Mouse (Mus musculus) B cell, adult 2 months (primary cell): ENCODE results near the gene Rab7.

Source experiments
- DNase-seq, 2 experiments: peaks; one replicate each; pipeline ENCODE4 v3.0.0; 2022

Rab7 gene

GRCm38 (mm10) chr6:88044577-88045405 is at the start of gene Rab7:
Gene Rab7, minus strand, starts transcription at chr6:88045270.
- peak; percentile 96 to 97 for DNase-seq

- no peak for DNase-seq
Observed at GRCm38 (mm10) chr6:88088971-88089370, 43.9 kb upstream of the Rab7 start.

DNA sequence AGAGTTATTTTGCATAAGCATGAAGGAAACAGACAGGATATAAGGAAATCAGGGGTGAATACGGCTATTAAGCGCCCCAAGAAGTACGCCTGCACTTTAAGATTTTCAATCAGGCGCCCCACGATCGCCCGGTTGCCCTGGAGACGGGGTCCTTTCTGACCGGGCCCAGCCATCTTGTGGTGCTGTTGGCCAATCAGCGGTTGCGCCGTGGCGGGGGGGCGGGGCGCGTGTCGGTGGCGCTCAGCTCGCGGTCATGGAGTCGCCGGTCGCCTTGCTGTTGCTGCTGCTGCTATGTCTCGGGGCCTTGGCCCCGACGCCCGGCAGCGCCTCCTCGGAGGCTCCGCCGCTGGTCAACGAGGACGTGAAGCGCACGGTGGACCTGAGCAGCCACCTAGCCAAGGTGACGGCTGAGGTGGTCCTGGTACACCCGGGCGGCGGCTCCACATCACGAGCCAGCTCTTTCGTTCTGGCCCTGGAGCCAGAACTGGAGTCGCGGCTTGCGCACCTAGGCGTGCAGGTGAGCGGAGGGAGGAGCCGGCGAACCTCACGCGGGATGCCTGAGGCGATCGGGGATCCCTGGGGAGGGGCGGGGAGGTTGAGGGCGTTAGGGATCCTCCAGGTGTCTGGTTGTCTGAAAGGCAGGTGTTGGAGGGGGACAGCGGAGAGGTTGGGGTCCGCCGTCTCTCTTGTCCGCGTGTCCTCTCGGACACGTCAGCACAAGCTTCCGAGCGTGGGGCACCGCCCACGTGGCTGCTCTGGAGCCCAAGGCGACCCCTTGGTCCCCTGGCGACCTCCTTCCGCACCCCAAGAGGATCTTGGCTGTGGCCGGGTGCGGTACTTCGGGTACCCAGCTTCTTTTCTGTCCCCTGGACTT is 39.4 kb upstream of the Rab7 start, which contains the start of gene Rpn1:
Rpn1 (plus strand) TSS at position 205 of the 874 bp plus-strand sequence.
- DNase-seq, result peak; percentile 99 to 100

- DNase-seq, result no peak
Observed at GRCm38 (mm10) chr6:88083672-88084071, 38.6 kb upstream of the Rab7 start.

DNA sequence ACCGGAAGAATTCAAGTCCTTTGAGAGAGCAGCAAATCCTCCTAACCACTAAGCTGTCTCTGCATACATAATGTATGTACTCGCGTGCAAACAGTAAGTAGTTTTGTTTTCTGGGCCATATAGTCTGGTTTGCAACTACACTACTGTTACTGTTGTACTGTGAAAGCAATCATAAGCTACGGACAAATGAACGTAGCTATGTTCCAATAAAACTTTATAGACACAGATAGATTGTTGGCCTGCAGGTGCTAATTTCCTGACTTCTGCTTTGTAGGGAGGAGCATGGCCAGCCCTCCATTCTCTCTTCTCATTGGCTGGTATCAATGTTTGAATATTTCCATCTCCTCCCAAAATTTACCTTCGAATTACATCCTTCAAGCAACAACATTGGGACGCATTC is 38.0 kb upstream of the Rab7 start:
- no peak for DNase-seq

GRCm38 (mm10) chr6:88075960-88076517 is 31.0 kb upstream of the Rab7 start:
- no peak for DNase-seq

GRCm38 (mm10) chr6:88074752-88075554 is 29.9 kb upstream of the Rab7 start:
- peak; percentile 92 for DNase-seq

GRCm38 (mm10) chr6:88071216-88071615 is 26.1 kb upstream of the Rab7 start:
- DNase-seq, result no peak

DNA sequence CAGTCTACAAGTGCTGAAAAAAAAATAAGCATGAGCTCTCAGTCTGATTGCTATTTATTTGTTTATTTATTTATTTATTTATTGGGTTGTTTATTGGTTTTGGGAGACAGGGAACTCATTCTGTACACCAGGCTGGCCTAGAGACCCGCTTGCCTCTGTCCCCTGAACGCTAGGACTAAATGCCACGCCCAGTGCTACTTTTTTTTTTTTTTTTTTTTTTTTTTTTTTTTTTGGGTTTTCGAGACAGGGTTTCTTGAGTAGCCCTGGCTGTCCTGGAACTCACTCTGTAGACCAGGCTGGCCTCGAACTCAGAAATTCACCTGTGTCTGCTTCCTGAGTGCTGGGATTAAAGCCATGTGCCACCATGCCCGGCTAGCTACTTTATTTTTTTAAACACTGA is 25.4 kb upstream of the Rab7 start:
- DNase-seq, result no peak

DNA sequence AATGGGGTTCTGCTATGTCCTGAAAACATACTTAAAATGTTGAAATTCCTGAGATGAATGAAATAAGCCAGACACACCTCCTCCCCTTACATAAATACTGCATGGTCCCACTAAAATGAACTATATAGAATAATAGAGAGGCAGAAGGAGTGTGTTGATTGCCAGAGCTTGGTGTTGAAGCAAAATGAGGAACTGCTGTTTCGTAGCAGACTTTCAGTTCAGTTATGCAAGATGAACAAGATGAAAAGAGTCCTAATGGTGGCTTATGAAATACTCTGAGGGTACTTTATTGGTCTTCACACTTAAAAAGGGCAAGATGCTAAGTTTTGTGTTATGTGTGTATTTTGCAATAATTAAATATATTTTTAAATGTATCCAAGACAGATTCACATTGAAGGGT is 23.7 kb upstream of the Rab7 start:
- no peak for DNase-seq

GRCm38 (mm10) chr6:88067722-88068121 is 22.7 kb upstream of the Rab7 start:
- DNase-seq, result no peak

GRCm38 (mm10) chr6:88065968-88066367 is 20.9 kb upstream of the Rab7 start:
- DNase-seq, result no peak

DNA sequence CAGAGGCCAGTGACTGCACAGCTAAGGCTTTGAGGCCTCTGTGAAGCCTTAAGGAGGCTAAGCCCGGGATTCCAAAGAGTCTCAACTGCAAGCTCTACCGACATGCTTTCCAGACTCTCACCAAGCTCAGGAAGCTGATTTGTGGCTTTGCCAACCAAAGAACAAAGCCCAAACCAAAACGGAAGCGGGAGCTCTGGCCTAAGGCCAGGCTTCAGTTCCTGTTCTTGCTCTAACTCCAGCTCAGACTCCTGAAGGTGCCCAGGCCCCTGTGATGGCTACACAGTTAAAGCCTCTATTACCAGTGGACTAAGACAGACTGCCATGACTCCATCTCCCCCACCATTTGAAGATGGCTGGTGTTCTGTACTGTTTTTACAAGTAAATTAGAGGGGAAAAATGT is 20.0 kb upstream of the Rab7 start:
- DNase-seq, result peak in 1 of 2 experiments; percentile 11

DNA sequence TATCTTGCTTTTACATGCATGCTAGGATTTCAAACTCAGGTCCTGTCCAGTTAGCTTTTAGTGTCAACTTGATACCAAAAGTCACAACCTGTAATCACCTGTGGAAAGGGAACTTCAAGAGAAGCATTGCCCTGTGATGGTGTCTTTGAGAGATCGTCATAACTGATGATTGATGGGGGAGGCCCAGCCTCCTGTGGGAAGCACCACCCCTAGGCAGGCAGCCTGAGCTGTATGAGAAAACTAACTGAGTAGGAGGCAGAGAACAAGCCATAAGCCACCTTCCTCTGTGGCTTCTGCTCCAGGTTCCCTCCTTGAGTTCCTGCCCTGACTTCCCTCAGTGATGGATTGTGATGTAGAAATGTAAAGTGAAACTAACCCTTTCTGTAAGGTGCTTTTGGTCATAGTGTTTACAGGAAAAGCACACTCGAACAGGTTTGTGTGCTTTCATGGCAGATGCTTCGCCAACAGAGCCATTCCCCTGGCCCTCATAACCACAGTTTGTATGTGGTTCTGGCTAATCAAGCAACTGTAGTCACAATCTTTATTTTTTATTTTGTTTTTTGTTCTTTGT is 19.1 kb upstream of the Rab7 start:
- DNase-seq, result peak; percentile 41 to 44

GRCm38 (mm10) chr6:88062398-88062797 is 17.3 kb upstream of the Rab7 start:
- DNase-seq, result no peak

- DNase-seq, result no peak
Observed at GRCm38 (mm10) chr6:88061406-88061805, 16.3 kb upstream of the Rab7 start.

- DNase-seq, result peak; percentile 37 to 39
Observed at GRCm38 (mm10) chr6:88060602-88061001, 15.5 kb upstream of the Rab7 start.

DNA sequence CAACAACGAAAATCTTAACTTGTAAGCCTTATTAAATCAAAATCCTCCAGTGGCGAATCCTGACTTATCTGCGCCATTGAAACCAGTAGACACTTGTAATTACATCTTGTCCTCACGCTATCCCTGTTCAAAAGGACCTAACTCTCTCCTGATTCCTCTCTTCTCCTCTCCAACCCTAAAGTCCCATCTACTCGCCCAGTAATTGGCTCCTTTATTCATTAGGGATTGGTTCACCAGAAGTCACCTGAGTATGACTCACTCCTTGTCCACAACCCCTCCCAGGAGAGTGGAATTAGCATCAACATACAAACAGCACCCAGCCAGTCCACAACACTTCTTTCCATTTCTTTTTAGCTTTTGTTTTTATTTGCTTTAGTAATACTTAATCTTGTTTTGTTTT is 14.8 kb upstream of the Rab7 start:
- DNase-seq, result no peak

GRCm38 (mm10) chr6:88056866-88057265 is 11.8 kb upstream of the Rab7 start:
- no peak for DNase-seq

- no peak for DNase-seq
Observed at GRCm38 (mm10) chr6:88055663-88056062, 10.6 kb upstream of the Rab7 start.

DNA sequence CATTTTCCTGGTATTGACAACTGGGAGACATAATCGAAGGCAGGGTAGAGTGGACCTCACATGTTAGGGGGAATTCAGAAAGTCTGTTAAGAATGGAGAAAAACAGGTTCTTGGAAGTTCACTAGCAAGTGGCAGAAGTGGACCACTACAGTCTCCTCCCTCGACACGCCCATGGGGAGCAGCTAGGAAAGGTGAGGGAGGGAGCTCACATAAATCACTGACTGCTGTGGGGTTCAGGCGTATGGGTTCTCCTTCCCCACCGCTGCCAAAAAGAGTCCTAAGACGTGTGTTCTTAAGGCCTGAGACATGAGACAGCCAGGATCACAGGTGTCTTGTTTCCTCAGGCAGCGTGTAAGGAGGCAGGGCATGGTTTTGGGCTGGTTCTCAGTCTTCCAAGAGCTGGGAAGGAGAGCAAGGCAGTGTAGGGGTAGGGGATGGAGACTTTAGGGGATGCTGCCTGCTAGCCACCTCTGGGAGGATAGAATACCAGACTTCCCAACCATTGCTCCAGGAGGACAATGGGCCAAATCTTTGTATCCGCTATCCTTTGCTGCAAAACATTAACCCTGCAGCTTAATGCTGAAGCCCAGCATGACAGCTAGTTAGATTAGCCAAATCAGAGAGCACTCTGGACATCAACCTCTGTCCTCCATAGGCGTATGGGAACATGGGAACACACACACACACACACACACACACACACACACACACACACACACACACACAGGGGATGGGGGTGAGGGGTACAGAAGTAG is 9.2 kb upstream of the Rab7 start:
- DNase-seq, result no peak
